Mouse (Mus musculus) cerebellum, adult 2 months (tissue): ENCODE measurements around the gene Ush1g.

Experiments used
- CTCF ChIP-seq: fragments of 200-500 bp; IDR thresholded peaks from 2 replicates; pipeline ENCODE4 v1.5.1; 2011; ENCODE audit warnings: low read depth, mild to moderate bottlenecking, control low read depth, low read length, moderate library complexity, borderline replicate concordance; ENCODE audit not compliant: insufficient read depth
- POLR2A ChIP-seq: fragments of 200-500 bp; IDR thresholded peaks from 2 replicates; pipeline ENCODE4 v1.6.1; 2011; ENCODE audit warnings: low read length, control low read depth, borderline replicate concordance; ENCODE audit not compliant: insufficient read depth

DNA sequence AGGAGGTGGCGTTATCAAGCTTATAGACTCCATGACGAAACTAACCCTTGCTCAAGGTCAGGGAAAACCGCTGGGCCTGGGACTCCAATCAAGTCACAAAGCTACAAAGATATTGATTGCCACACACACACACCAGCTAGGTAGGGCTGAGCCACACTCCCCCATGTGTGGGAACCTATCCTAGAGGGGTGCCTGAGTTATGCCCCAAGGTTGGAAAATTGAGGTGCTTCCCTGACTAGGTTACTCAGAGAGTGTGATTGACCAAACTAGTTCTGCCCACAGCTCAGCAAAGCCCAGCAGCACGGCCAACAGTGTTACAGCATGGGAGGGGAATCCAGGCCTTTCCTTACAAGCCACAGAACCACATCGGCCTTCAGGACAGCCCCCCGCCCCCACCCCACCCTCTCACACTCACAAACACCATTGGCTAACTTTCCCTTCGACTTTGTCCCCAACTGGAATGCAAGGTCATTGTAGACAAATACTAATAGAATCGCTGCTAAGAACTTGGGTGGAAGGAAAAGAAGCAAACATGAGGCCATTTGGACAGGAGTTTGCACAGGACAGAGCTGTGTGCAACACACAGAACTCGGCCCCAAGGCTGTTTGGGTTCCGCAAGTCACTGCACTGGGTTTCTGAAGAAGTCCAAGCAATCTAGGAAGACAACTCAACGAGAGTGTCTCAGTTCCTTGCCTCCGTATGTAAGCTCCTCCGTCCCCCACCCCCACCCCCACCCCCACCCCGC lies 29.0 kb downstream of the Ush1g start:
- no peak for TF ChIP-seq CTCF
- no peak for TF ChIP-seq POLR2A
